Mouse (Mus musculus) CH12.LX (cell line): ENCODE data around the gene Zfp184. TPM values are rescaled to one million over a fixed set of nuclear protein-coding genes. Genes with fewer than 3 reads are reported as not detected.

Experiments used
- DNase-seq: peaks from one replicate; pipeline ENCODE4 v3.0.0-alpha.2; 2013; ENCODE audit errors: extremely low read depth
- H3K27ac ChIP-seq: 2 replicates; pipeline ENCODE4 v1.5.1; 2012; ENCODE audit warnings: low read depth, mild to moderate bottlenecking, control low read depth, moderate library complexity; ENCODE audit not compliant: insufficient read depth
- H3K27me3 ChIP-seq: replicated peaks from 2 replicates; pipeline ENCODE3; 2012; ENCODE audit warnings: inconsistent platforms
- H3K36me3 ChIP-seq, 2 experiments: replicated peaks in 1 of 2; 2 replicates each; pipeline versions ENCODE3 to v1.6.1; 2012; ENCODE audit warnings: inconsistent platforms in 1 of 2, low read length in 1 of 2, mild to moderate bottlenecking in 1 of 2, mixed read lengths in 1 of 2, moderate library complexity in 1 of 2; ENCODE audit not compliant: control insufficient read depth in 1 of 2, insufficient read depth in 1 of 2
- H3K4me1 ChIP-seq, 2 experiments: 2 replicates each; pipeline ENCODE4 v1.6.1; 2012; ENCODE audit warnings: inconsistent platforms in 1 of 2, moderate library complexity in 1 of 2; ENCODE audit not compliant: insufficient read depth in 2 of 2, control insufficient read depth in 1 of 2
- H3K4me2 ChIP-seq: 2 replicates; pipeline ENCODE4 v1.6.1; 2012; ENCODE audit warnings: low read depth, mild to moderate bottlenecking, control low read depth; ENCODE audit not compliant: poor library complexity, insufficient read depth, severe bottlenecking
- H3K4me3 ChIP-seq, 3 experiments: fragments of 150-350 bp in 1 of 3; sonication (generic) in 1 of 3; replicated peaks in 1 of 3; 2 replicates each; pipeline versions ENCODE3 to v1.5.1; 2011 to 2012; ENCODE audit warnings: low read depth in 2 of 3, low read length in 2 of 3, mild to moderate bottlenecking in 2 of 3, moderate library complexity in 2 of 3, control low read depth in 1 of 3, improper control_type of control experiment in 1 of 3, inconsistent platforms in 1 of 3, mixed read lengths in 1 of 3; ENCODE audit not compliant: poor library complexity in 1 of 3
- H3K79me2 ChIP-seq: replicated peaks from 2 replicates; pipeline ENCODE4 v1.6.1; 2012; ENCODE audit warnings: mild to moderate bottlenecking, moderate library complexity; ENCODE audit not compliant: control insufficient read depth, poor library complexity, insufficient read depth, severe bottlenecking; ENCODE audit errors: extremely low read depth
- H3K9ac ChIP-seq: 2 replicates; pipeline ENCODE4 v1.6.1; 2012; ENCODE audit warnings: low read depth, mild to moderate bottlenecking, control low read depth, moderate library complexity; ENCODE audit not compliant: insufficient read depth
- H3K9me3 ChIP-seq: replicated peaks from 2 replicates; pipeline ENCODE3; 2012; ENCODE audit warnings: low read length, inconsistent platforms, mixed read lengths
- CHD2 ChIP-seq: IDR thresholded peaks from 2 replicates; pipeline ENCODE4 v1.6.1; 2011; ENCODE audit warnings: low read length, improper control_type of control experiment
- CTCF ChIP-seq, 2 experiments: IDR thresholded peaks in 1 of 2; conservative IDR thresholded peaks in 1 of 2; 2 replicates each; pipeline ENCODE4 v1.5.1; 2011 to 2012; ENCODE audit warnings: low read depth in 2 of 2, low read length in 2 of 2, improper control_type of control experiment in 1 of 2, inconsistent platforms in 1 of 2, mild to moderate bottlenecking in 1 of 2, moderate library complexity in 1 of 2
- E2F4 ChIP-seq: IDR thresholded peaks from 2 replicates; pipeline ENCODE4 v1.6.1; 2011; ENCODE audit warnings: low read depth, low read length, improper control_type of control experiment; ENCODE audit not compliant: insufficient replicate concordance
- ELF1 ChIP-seq: IDR thresholded peaks from 2 replicates; pipeline ENCODE4 v1.6.1; 2014; ENCODE audit warnings: low read depth, mild to moderate bottlenecking, inconsistent platforms, low read length, improper control_type of control experiment
- GABPA ChIP-seq: IDR thresholded peaks from 2 replicates; pipeline ENCODE4 v1.6.1; 2012; ENCODE audit warnings: low read depth, low read length, improper control_type of control experiment, inconsistent platforms; ENCODE audit not compliant: insufficient replicate concordance
- KAT2A ChIP-seq: IDR thresholded peaks from 2 replicates; pipeline ENCODE4 v1.6.1; 2012; ENCODE audit warnings: low read length, improper control_type of control experiment, inconsistent platforms; ENCODE audit not compliant: insufficient replicate concordance
- MAX ChIP-seq: IDR thresholded peaks from 2 replicates; pipeline ENCODE4 v1.6.1; 2011; ENCODE audit warnings: low read length, improper control_type of control experiment
- MEF2A ChIP-seq: IDR thresholded peaks from 2 replicates; pipeline ENCODE4 v1.6.1; 2014; ENCODE audit warnings: low read depth, mild to moderate bottlenecking, inconsistent platforms, low read length, improper control_type of control experiment, borderline replicate concordance
- NELFE ChIP-seq: IDR thresholded peaks from 2 replicates; pipeline ENCODE4 v1.6.1; 2011; ENCODE audit warnings: low read depth, low read length, improper control_type of control experiment
- POLR2AphosphoS2 ChIP-seq: IDR thresholded peaks from 2 replicates; pipeline ENCODE4 v1.6.1; 2011; ENCODE audit warnings: low read depth, low read length, improper control_type of control experiment
- RCOR1 ChIP-seq: conservative IDR thresholded peaks from 2 replicates; pipeline ENCODE4 v1.6.1; 2012; ENCODE audit warnings: low read depth, mild to moderate bottlenecking, inconsistent platforms, low read length, improper control_type of control experiment
- SMC3 ChIP-seq: IDR thresholded peaks from 2 replicates; pipeline ENCODE4 v1.6.1; 2011; ENCODE audit warnings: low read depth, low read length, improper control_type of control experiment
- TBP ChIP-seq: conservative IDR thresholded peaks from 2 replicates; pipeline ENCODE4 v1.6.1; 2011; ENCODE audit warnings: low read depth, low read length, improper control_type of control experiment
- UBTF ChIP-seq: IDR thresholded peaks from 2 replicates; pipeline ENCODE4 v1.6.1; 2012; ENCODE audit warnings: low read depth, mild to moderate bottlenecking, inconsistent platforms, low read length, improper control_type of control experiment, moderate library complexity
- USF2 ChIP-seq: conservative IDR thresholded peaks from 2 replicates; pipeline ENCODE4 v1.6.1; 2011; ENCODE audit warnings: low read depth, low read length, improper control_type of control experiment
- ZC3H11A ChIP-seq: IDR thresholded peaks from 2 replicates; pipeline ENCODE4 v1.6.1; 2012; ENCODE audit warnings: low read depth, mild to moderate bottlenecking, inconsistent platforms, low read length, improper control_type of control experiment
- ZKSCAN1 ChIP-seq: IDR thresholded peaks from 2 replicates; pipeline ENCODE4 v1.6.1; 2012; ENCODE audit warnings: low read depth, inconsistent platforms, low read length, improper control_type of control experiment, borderline replicate concordance
- ZMIZ1 ChIP-seq: IDR thresholded peaks from 2 replicates; pipeline ENCODE4 v1.6.1; 2012; ENCODE audit warnings: low read depth, mild to moderate bottlenecking, inconsistent platforms, low read length, improper control_type of control experiment
- ZNF384 ChIP-seq: IDR thresholded peaks from 2 replicates; pipeline ENCODE4 v1.6.1; 2012; ENCODE audit warnings: low read depth, low read length, improper control_type of control experiment, inconsistent platforms
- dilution Hi-C: fragments of 300-500 bp; cut with MboI; formaldehyde crosslinking; loops from 2 replicates; pipeline ENCODE4 v1.14.3; 2020; ENCODE audit warnings: low sequenced_read_pairs; ENCODE audit not compliant: extremely low pct_unique_long_range_greater_than_20kb, extremely low pct_ligation_motif_present
- in situ Hi-C: fragments of 300-500 bp; cut with MboI; formaldehyde crosslinking; loops from 3 replicates; pipeline ENCODE4 v1.14.3; 2019; ENCODE audit warnings: low sequenced_read_pairs, low pct_ligation_motif_present, low pct_unique_long_range_greater_than_20kb, mixed read lengths
- polyA plus RNA-seq: library from polyadenylated mRNA; unstranded; fragments of >175 nt; gene quantifications from 2 replicates; pipeline ENCODE4 v1.2.1, GENCODE M21; 2012; ENCODE audit warnings: low read depth; ENCODE audit not compliant: insufficient read length
- total RNA-seq, 2 experiments: library from RNA; depleted of rRNA; stranded (reverse); fragments of 300-350 nt in 1 of 2; fragments of >200 nt in 1 of 2; gene quantifications; 2 replicates each; pipeline ENCODE4 v1.2.3; 2012 to 2014

The Zfp184 gene
- total and polyA plus RNA-seq, 3 experiments = 0.79 to 3.1 (median 2.0) TPM

- no peaks in the 10 kb centered on the region for H3K9me3 ChIP-seq
- no peaks in the 10 kb centered on the region for H3K79me2 ChIP-seq
- no peak overlapping the region for H3K4me3 ChIP-seq
- TF ChIP-seq UBTF (no peak), ZC3H11A (no peak), ZNF384 (peak; percentile 82), TBP (peak; percentile 98)
- no peak for DNase-seq
- dilution Hi-C loops (no loop called here), in situ Hi-C loops (no loop called here)
- H3K36me3 ChIP-seq = no peaks in the 10 kb centered on the region
- no peak overlapping the region for H3K9ac ChIP-seq
- 0 out of 2 replicates have a peak overlapping the region, but pooled peaks have one; percentile 24 for H3K4me2 ChIP-seq
- no peak overlapping the region for H3K27ac ChIP-seq
- H3K27me3 ChIP-seq = peaks cover 7% of the 10 kb centered on the region
- peaks cover 0 to 21% of the 10 kb centered on the region in 2 experiments; a peak in 2 of 4 replicates for H3K4me1 ChIP-seq
These were observed 24.1 kb upstream of the Zfp184 start for GRCm38 (mm10) chr13:21920681-21921233.

GRCm38 (mm10) chr13:21923417-21923816, 21.5 kb upstream of the Zfp184 start:
- dilution Hi-C loops = no loop called here
- TF ChIP-seq NELFE = no peak
- no peak for TF ChIP-seq USF2
- TF ChIP-seq MAX = no peak
- no peak for TF ChIP-seq KAT2A
- no peak for TF ChIP-seq ZMIZ1
- no peak for TF ChIP-seq ELF1
- TF ChIP-seq POLR2AphosphoS2 = no peak
- no peak for TF ChIP-seq RCOR1
- TF ChIP-seq ZNF384 = no peak
- no peak for TF ChIP-seq MEF2A
- no peak for TF ChIP-seq ZC3H11A
- TF ChIP-seq ZKSCAN1 = no peak
- TF ChIP-seq CHD2 = no peak
- no peak for TF ChIP-seq E2F4
- TF ChIP-seq GABPA = no peak
- no peak for TF ChIP-seq CTCF (conservative IDR thresholded peaks at IDR 0.05 in 1 of 2, IDR thresholded peaks at IDR 0.05 in 1 of 2; ENCODE audit: low read depth in 2 of 2, low read length in 2 of 2)
- no peak for TF ChIP-seq SMC3

More at GRCm38 (mm10) chr13:21923417-21923816, 21.5 kb upstream of the Zfp184 start:
- Histone ChIP-seq H3K36me3 (no peaks in the 10 kb centered on the region), H3K4me1 (peaks cover 0 to 13% of the 10 kb centered on the region in 2 experiments; a peak in 2 of 4 replicates), H3K9ac (no peak overlapping the region), H3K9me3 (no peaks in the 10 kb centered on the region), H3K4me3 (no peak overlapping the region), H3K27me3 (peaks cover 7% of the 10 kb centered on the region), H3K79me2 (no peaks in the 10 kb centered on the region), H3K4me2 (no peak overlapping the region), H3K27ac (no peak overlapping the region)
- DNase-seq = no peak
- in situ Hi-C loops = no loop called here
